Mouse (Mus musculus): ENCODE results near the gene AA467197. TPM values are rescaled to one million over a fixed set of nuclear protein-coding genes. Genes with fewer than 3 reads are reported as not detected.
A peak's percentile ranks its signal among the peaks of the same experiment; 100 is the strongest.

AA467197 gene
- total and polyA plus RNA-seq, 2 experiments from 2014 or later: 0.47 TPM; not detected in 1

DNA sequence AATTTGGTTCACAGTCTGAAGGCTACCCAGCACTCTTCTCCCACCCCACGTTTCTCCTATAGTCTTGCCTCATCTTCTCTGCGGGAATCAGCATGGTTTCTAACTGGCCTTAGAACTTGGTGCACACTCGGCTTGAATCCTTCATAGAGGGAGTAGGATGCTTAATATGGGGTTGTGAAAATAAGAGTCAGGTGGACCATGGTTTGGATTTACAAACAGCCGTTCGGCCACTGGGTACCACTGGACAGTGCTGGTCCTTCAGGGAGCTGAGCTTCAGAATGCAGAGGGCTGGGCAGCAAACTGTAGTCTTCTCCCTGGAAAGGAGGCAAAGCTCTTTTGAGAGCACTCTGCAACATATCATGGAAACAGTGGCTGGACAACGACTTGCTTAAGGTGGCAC lies 19.0 kb upstream of the AA467197 start:
- Histone ChIP-seq H3K4me2 (ENCODE audit: low read depth, low read length, poor library complexity, severe bottlenecking) (no peak overlapping the region), H3K4me3 (ENCODE audit: low read depth, low read length) (no peak overlapping the region), H3K9me3 (ENCODE audit: low read length) (no peaks in the 10 kb centered on the region), H3K36me3 (ENCODE audit: insufficient read depth, low read length) (no peaks in the 10 kb centered on the region), H3K4me1 (ENCODE audit: insufficient read depth, low read length) (no peaks in the 10 kb centered on the region), H3K9ac (replicated peaks; ENCODE audit: low read length, poor library complexity, severe bottlenecking) (no peak overlapping the region), H3K27me3 (ENCODE audit: insufficient read depth, low read length) (no peaks in the 10 kb centered on the region), H3K27ac (ENCODE audit: low read depth, low read length) (no peak overlapping the region)
- no peak for DNase-seq (ENCODE audit: low spot score)
- ATAC-seq (ENCODE audit: low FRiP score): no peak
- 69% methylated on average over 6 of the region's 6 CpGs for WGBS
- no peak for TF ChIP-seq CTCF (IDR thresholded peaks at IDR 0.05)

DNA sequence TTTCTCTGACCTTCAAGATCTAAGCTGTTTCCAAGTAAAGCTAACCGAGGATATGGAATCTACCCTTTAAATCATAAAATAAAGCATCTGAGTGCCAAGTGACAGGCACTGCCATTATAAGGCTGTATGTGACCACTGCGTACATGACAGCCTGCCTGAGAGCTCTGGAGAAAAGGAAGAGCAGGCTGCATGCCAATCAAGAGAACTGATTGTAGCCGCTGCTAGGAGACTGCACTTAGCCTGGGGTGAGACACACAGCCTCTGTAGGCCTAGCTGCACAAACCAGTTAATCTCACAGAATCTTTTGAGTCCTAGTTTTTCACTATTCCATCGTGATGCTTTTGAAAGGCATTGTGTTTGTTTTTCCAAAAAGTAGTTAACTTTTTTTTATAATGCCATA lies 18.1 kb upstream of the AA467197 start:
- H3K27ac ChIP-seq (ENCODE audit: low read depth, low read length): no peak overlapping the region
- no peak overlapping the region for H3K4me2 ChIP-seq (ENCODE audit: low read depth, low read length, poor library complexity, severe bottlenecking)
- no peak overlapping the region for H3K4me3 ChIP-seq (ENCODE audit: low read depth, low read length)
- ATAC-seq (ENCODE audit: low FRiP score) (no peak), DNase-seq (ENCODE audit: low spot score) (no peak)
- no peak overlapping the region for H3K9ac ChIP-seq (replicated peaks; ENCODE audit: low read length, poor library complexity, severe bottlenecking)
- 14% methylated on average over 4 of the region's 4 CpGs for WGBS
- H3K9me3 ChIP-seq (ENCODE audit: low read length): no peaks in the 10 kb centered on the region
- no peak for TF ChIP-seq CTCF (IDR thresholded peaks at IDR 0.05)
- no peaks in the 10 kb centered on the region for H3K36me3 ChIP-seq (ENCODE audit: insufficient read depth, low read length)
- H3K4me1 ChIP-seq (ENCODE audit: insufficient read depth, low read length): no peaks in the 10 kb centered on the region
- no peaks in the 10 kb centered on the region for H3K27me3 ChIP-seq (ENCODE audit: insufficient read depth, low read length)

DNA sequence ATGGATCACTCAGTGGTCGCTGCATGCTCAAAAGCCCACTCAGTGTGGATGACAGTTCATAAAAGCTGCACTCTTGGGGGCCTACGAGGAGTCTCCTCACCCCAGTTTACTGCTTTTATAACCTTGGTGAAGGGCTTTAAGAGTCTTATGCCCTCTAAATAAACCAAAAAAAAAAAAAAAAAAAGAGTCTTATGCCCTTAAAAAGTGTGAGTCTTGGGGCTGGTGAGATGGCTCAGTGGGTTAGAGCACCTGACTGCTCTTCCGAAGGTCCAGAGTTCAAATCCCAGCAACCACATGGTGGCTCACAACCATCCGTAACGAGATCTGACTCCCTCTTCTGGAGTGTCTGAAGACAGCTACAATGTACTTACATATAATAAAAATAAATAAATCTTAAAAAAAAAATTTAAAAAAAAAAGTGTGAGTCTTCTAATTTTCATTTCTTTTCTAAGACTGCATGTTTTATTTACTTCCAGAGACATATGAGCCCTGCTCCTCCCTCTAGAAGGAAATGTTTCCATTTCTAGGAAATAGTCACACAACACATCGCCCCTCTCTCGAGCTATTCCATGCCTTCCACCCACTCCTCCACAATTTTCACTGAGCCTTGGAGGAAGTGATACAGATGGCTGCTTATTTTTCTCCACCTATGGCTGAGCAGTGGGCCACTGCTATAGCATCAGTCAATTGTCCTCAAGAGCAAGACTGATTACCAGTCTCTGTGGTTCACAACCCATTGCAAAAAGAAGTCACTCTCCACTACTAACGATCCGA lies 15.3 kb upstream of the AA467197 start:
- Histone ChIP-seq H3K27ac (ENCODE audit: low read depth, low read length) (no peak overlapping the region), H3K4me2 (ENCODE audit: low read depth, low read length, poor library complexity, severe bottlenecking) (no peak overlapping the region), H3K27me3 (ENCODE audit: insufficient read depth, low read length) (no peaks in the 10 kb centered on the region), H3K9ac (replicated peaks; ENCODE audit: low read length, poor library complexity, severe bottlenecking) (no peak overlapping the region), H3K4me3 (ENCODE audit: low read depth, low read length) (no peak overlapping the region), H3K4me1 (ENCODE audit: insufficient read depth, low read length) (no peaks in the 10 kb centered on the region), H3K36me3 (ENCODE audit: insufficient read depth, low read length) (no peaks in the 10 kb centered on the region), H3K9me3 (ENCODE audit: low read length) (no peaks in the 10 kb centered on the region)
- 88% methylated on average over 8 of the region's 9 CpGs for WGBS
- ATAC-seq (ENCODE audit: low FRiP score) (no peak), DNase-seq (ENCODE audit: low spot score) (no peak)
- TF ChIP-seq CTCF (IDR thresholded peaks at IDR 0.05): no peak

DNA sequence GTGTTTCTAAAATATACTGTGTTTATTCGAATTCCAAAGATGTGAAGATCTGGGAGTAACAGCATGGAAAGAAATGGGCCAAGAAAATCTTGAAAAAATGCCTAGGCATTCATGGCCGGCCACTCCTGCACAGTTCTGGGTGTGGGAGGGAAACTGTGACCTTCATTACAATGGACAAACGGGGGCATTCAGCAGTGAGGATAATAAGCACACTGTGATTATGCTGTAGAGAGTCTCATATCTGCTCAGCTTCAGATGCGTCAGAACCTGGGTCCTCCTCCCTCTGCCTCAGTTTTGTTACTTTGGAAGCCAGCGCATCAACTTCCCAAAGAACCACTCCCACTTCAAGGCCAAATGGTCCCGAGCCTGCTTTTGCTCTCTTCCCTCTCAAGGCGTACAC lies 10.9 kb upstream of the AA467197 start:
- no peak for TF ChIP-seq CTCF (IDR thresholded peaks at IDR 0.05)
- H3K9me3 ChIP-seq (ENCODE audit: low read length): no peaks in the 10 kb centered on the region
- 71% methylated on average over 7 of the region's 7 CpGs for WGBS

DNA sequence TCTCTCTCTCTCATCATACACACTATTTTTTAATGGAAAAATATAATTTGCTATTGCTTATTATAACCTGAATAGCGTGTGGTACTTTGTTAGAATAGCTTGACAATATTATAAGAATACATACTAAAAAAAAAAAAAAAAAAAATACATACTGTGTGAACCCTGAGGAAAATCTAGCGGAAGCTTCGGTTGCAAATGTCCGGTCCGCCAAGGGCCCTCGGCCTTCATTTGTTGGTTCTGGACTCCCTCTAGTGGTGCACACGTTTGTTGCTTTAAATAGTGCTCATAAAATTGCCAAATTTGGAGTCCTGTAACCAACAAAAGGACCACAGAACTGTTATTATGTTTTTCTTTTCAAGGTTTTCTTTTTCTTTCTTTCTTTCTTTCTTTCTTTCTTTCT lies 7.8 kb upstream of the AA467197 start:
- H3K4me2 ChIP-seq (ENCODE audit: low read depth, low read length, poor library complexity, severe bottlenecking): no peak overlapping the region
- DNase-seq (ENCODE audit: low spot score): peak; percentile 94
- ATAC-seq (ENCODE audit: low FRiP score): no peak
- 0 out of 2 replicates have a peak, but pooled peaks cover 2% of the 10 kb centered on the region for H3K4me1 ChIP-seq (ENCODE audit: insufficient read depth, low read length)
- no peak overlapping the region for H3K9ac ChIP-seq (replicated peaks; ENCODE audit: low read length, poor library complexity, severe bottlenecking)
- peak; percentile 92 for TF ChIP-seq CTCF (IDR thresholded peaks at IDR 0.05)
- H3K36me3 ChIP-seq (ENCODE audit: insufficient read depth, low read length): peaks cover 11% of the 10 kb centered on the region; the same call in 1 of the 2 replicates
- no peaks in the 10 kb centered on the region for H3K27me3 ChIP-seq (ENCODE audit: insufficient read depth, low read length)
- H3K4me3 ChIP-seq (ENCODE audit: low read depth, low read length): no peak overlapping the region
- H3K9me3 ChIP-seq (ENCODE audit: low read length): no peaks in the 10 kb centered on the region
- H3K27ac ChIP-seq (ENCODE audit: low read depth, low read length): no peak overlapping the region
- WGBS: under 1% methylated on average over 7 of the region's 7 CpGs

More for the DNA sequence above, 10.9 kb upstream of the AA467197 start:
- no peaks in the 10 kb centered on the region for H3K4me1 ChIP-seq (ENCODE audit: insufficient read depth, low read length)
- no peak overlapping the region for H3K4me3 ChIP-seq (ENCODE audit: low read depth, low read length)
- no peaks in the 10 kb centered on the region for H3K36me3 ChIP-seq (ENCODE audit: insufficient read depth, low read length)
- no peak for DNase-seq (ENCODE audit: low spot score)
- H3K27ac ChIP-seq (ENCODE audit: low read depth, low read length): no peak overlapping the region
- H3K27me3 ChIP-seq (ENCODE audit: insufficient read depth, low read length): no peaks in the 10 kb centered on the region
- no peak overlapping the region for H3K9ac ChIP-seq (replicated peaks; ENCODE audit: low read length, poor library complexity, severe bottlenecking)
- no peak for ATAC-seq (ENCODE audit: low FRiP score)
- H3K4me2 ChIP-seq (ENCODE audit: low read depth, low read length, poor library complexity, severe bottlenecking): no peak overlapping the region

DNA sequence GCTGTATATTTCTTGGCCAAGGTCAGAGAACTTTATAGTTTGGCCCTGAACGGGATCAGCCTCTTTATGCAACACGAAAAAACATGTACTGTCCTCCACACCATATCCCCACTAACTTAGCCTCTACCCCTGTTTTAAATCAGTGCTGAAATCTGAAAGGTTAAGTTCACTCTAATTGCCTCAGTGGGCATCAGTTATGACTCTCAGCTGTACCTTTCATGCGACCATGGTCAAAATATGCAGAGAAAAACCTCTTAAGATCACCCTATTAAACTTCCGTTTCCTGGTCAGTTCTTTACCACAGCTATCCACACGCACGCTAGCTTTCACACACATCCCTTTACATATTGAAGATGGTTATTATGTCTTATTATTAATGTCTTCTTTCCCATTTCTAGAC lies 6.9 kb upstream of the AA467197 start:
- no peak for DNase-seq (ENCODE audit: low spot score)
- no peak for ATAC-seq (ENCODE audit: low FRiP score)
- Histone ChIP-seq H3K4me2 (ENCODE audit: low read depth, low read length, poor library complexity, severe bottlenecking) (peak overlapping the region; percentile 98), H3K27me3 (ENCODE audit: insufficient read depth, low read length) (no peaks in the 10 kb centered on the region), H3K4me3 (ENCODE audit: low read depth, low read length) (peak overlapping the region; percentile 99), H3K9me3 (ENCODE audit: low read length) (no peaks in the 10 kb centered on the region), H3K4me1 (ENCODE audit: insufficient read depth, low read length) (0 out of 2 replicates have a peak, but pooled peaks cover 2% of the 10 kb centered on the region), H3K36me3 (ENCODE audit: insufficient read depth, low read length) (peaks cover 13% of the 10 kb centered on the region; the same call in 1 of the 2 replicates), H3K27ac (ENCODE audit: low read depth, low read length) (no peak overlapping the region), H3K9ac (replicated peaks; ENCODE audit: low read length, poor library complexity, severe bottlenecking) (0 out of 2 replicates have a peak overlapping the region, but pooled peaks have one; percentile 89)
- TF ChIP-seq CTCF (IDR thresholded peaks at IDR 0.05): no peak
- WGBS: 61% methylated on average over 6 of the region's 6 CpGs

Data from midbrain, postnatal 0 days (tissue).